Mouse (Mus musculus) cerebellum, adult 2 months (tissue): Measurements from ENCODE around the gene Cpsf2.

Source experiments
- CTCF ChIP-seq: fragments of 200-500 bp; IDR thresholded peaks from 2 replicates; pipeline ENCODE4 v1.5.1; 2011; ENCODE audit warnings: low read depth, mild to moderate bottlenecking, control low read depth, low read length, moderate library complexity, borderline replicate concordance; ENCODE audit not compliant: insufficient read depth
- POLR2A ChIP-seq: fragments of 200-500 bp; IDR thresholded peaks from 2 replicates; pipeline ENCODE4 v1.6.1; 2011; ENCODE audit warnings: low read length, control low read depth, borderline replicate concordance; ENCODE audit not compliant: insufficient read depth

- TF ChIP-seq CTCF: no peak
- TF ChIP-seq POLR2A: no peak
Observed at GRCm38 (mm10) chr12:102014411-102014810, 38.6 kb downstream of the Cpsf2 start.
